Mouse (Mus musculus) neural tube, embryonic 11.5 days (tissue): ENCODE data around the gene C730034F03Rik. TPM values are rescaled to one million over a fixed set of nuclear protein-coding genes. Genes with fewer than 3 reads are reported as not detected.

Experiments
- polyA plus RNA-seq: library from polyadenylated mRNA; unstranded; fragments of >200 nt; fragmentation: Nextera tagmentation; extraction: Ambion mirVana; gene quantifications from 2 replicates; pipeline ENCODE4 v1.2.1, GENCODE M21; 2014

C730034F03Rik gene
- polyA plus RNA-seq, 1 experiment from 2014 or later, result 2.0 TPM

Other genes with a start within 250 kb of the C730034F03Rik start
- 112 and 117 TPM in 2 replicates for gene Plxnb2, start 248.8 kb upstream of the C730034F03Rik start, polyA plus RNA-seq
- gene Dennd6b, start 233.1 kb upstream of the C730034F03Rik start, polyA plus RNA-seq, result 30.5 and 33.6 TPM in 2 replicates
- 45.2 and 47.1 TPM in 2 replicates for gene Ppp6r2, start 218.0 kb upstream of the C730034F03Rik start, polyA plus RNA-seq
- 75.7 and 90.7 TPM in 2 replicates for gene Sbf1, start 114.3 kb upstream of the C730034F03Rik start, polyA plus RNA-seq
- gene Adm2, start 106.9 kb upstream of the C730034F03Rik start, polyA plus RNA-seq, result 0.17 TPM in 1 of 2 replicates, not detected in the other
- not detected in 2 replicates for gene Miox, start 95.2 kb upstream of the C730034F03Rik start, polyA plus RNA-seq
- gene Lmf2, start 73.9 kb upstream of the C730034F03Rik start, polyA plus RNA-seq, result 31.8 and 35.8 TPM in 2 replicates
- gene Ncaph2, start 73.9 kb upstream of the C730034F03Rik start, polyA plus RNA-seq, result 154 and 158 TPM in 2 replicates
- 6.0 and 8.8 TPM in 2 replicates for gene Sco2, start 55.7 kb upstream of the C730034F03Rik start, polyA plus RNA-seq
- 1.6 and 2.0 TPM in 2 replicates for gene Tymp, start 52.5 kb upstream of the C730034F03Rik start, polyA plus RNA-seq
- gene Odf3b, start 50.3 kb upstream of the C730034F03Rik start, polyA plus RNA-seq, result 0.39 and 1.0 TPM in 2 replicates
- gene Klhdc7b, start 44.7 kb upstream of the C730034F03Rik start, polyA plus RNA-seq, result not detected in 2 replicates
- not detected in 2 replicates for gene Syce3, start 19.1 kb upstream of the C730034F03Rik start, polyA plus RNA-seq
- gene Cpt1b, start 3.7 kb upstream of the C730034F03Rik start, polyA plus RNA-seq, result 1.2 TPM in 1 of 2 replicates, not detected in the other
- 0.26 and 0.64 TPM in 2 replicates for gene Gm44502, start 107 bp downstream of the C730034F03Rik start, polyA plus RNA-seq
- gene Chkb, start 319 bp downstream of the C730034F03Rik start, polyA plus RNA-seq, result 58.1 and 63.8 TPM in 2 replicates
- 27.6 and 33.2 TPM in 2 replicates for gene Mapk8ip2, start 24.3 kb downstream of the C730034F03Rik start, polyA plus RNA-seq
- gene Arsa, start 47.8 kb downstream of the C730034F03Rik start, polyA plus RNA-seq, result 10.3 and 10.8 TPM in 2 replicates
- gene Shank3, start 70.0 kb downstream of the C730034F03Rik start, polyA plus RNA-seq, result 2.7 and 3.0 TPM in 2 replicates
- 0.40 TPM in 1 of 2 replicates, not detected in the other for gene Acr, start 138.7 kb downstream of the C730034F03Rik start, polyA plus RNA-seq
- 96.7 and 104 TPM in 2 replicates for gene Rabl2, start 162.3 kb downstream of the C730034F03Rik start, polyA plus RNA-seq